Mouse (Mus musculus) CD4-positive, CD25-positive, alpha-beta regulatory T cell, adult 4 months (primary cell): Measurements from ENCODE around the gene Gprc5b. TPM values are rescaled to one million over a fixed set of nuclear protein-coding genes. Genes with fewer than 3 reads are reported as not detected.

Experiments
- ATAC-seq: one replicate; pipeline ENCODE4 v1.8.0; 2017
- polyA plus RNA-seq, 2 experiments: library from polyadenylated mRNA; unstranded; fragments of 100-300 nt; shearing (Covaris generic); gene quantifications; one replicate each; pipeline ENCODE4 v1.2.1; 2017

Gene Gprc5b
- polyA plus RNA-seq, 2 experiments from 2014 or later: 0.98 to 1.0 TPM

GRCm38 (mm10) chr7:118948677-118949282 lies 46.2 kb downstream of the Gprc5b start:
- no peak for ATAC-seq

GRCm38 (mm10) chr7:118947241-118947640 lies 47.8 kb downstream of the Gprc5b start:
- ATAC-seq: no peak

GRCm38 (mm10) chr7:118944884-118945283 lies 50.1 kb downstream of the Gprc5b start:
- no peak for ATAC-seq

GRCm38 (mm10) chr7:118943170-118943569 lies 51.8 kb downstream of the Gprc5b start:
- no peak for ATAC-seq

GRCm38 (mm10) chr7:118942297-118942696 lies 52.7 kb downstream of the Gprc5b start:
- ATAC-seq: no peak

GRCm38 (mm10) chr7:118937469-118938387 lies 57.3 kb downstream of the Gprc5b start:
- no peak for ATAC-seq

GRCm38 (mm10) chr7:118936844-118937243 lies 58.2 kb downstream of the Gprc5b start:
- ATAC-seq: no peak

- ATAC-seq: no peak
Observed at GRCm38 (mm10) chr7:118935306-118935705, 59.7 kb downstream of the Gprc5b start.

- ATAC-seq: no peak
Observed at GRCm38 (mm10) chr7:118931502-118932395, 63.3 kb downstream of the Gprc5b start.

GRCm38 (mm10) chr7:118929601-118930311 lies 65.3 kb downstream of the Gprc5b start:
- no peak for ATAC-seq

GRCm38 (mm10) chr7:118928916-118929315 lies 66.1 kb downstream of the Gprc5b start:
- no peak for ATAC-seq

- ATAC-seq: no peak
Observed at GRCm38 (mm10) chr7:118928316-118928715, 66.7 kb downstream of the Gprc5b start.

- no peak for ATAC-seq
Observed at GRCm38 (mm10) chr7:118927279-118927678, 67.7 kb downstream of the Gprc5b start.

- ATAC-seq: no peak
Observed at GRCm38 (mm10) chr7:118926516-118927260, 68.3 kb downstream of the Gprc5b start.

- no peak for ATAC-seq
Observed at GRCm38 (mm10) chr7:118925547-118925946, 69.5 kb downstream of the Gprc5b start.

GRCm38 (mm10) chr7:118922441-118923202 lies 72.4 kb downstream of the Gprc5b start:
- peak; percentile 81 for ATAC-seq
